Mouse (Mus musculus) splenic B cell, adult 2 months (primary cell): Measurements from ENCODE around the gene Anxa5.

ENCODE experiments used
- DNase-seq: peaks from one replicate; pipeline ENCODE4 v3.0.0-alpha.2; 2011; ENCODE audit warnings: low read depth, low spot score
- H3K27me3 ChIP-seq: 2 replicates; pipeline ENCODE4 v1.6.1; 2012; ENCODE audit warnings: mild to moderate bottlenecking, low read length, moderate library complexity, mixed read lengths; ENCODE audit not compliant: control insufficient read depth, poor library complexity, insufficient read depth, severe bottlenecking
- H3K36me3 ChIP-seq: 2 replicates; pipeline ENCODE4 v1.6.1; 2012; ENCODE audit warnings: mild to moderate bottlenecking, low read length, moderate library complexity, mixed read lengths; ENCODE audit not compliant: control insufficient read depth, poor library complexity, insufficient read depth, severe bottlenecking

Anxa5 gene

DNA sequence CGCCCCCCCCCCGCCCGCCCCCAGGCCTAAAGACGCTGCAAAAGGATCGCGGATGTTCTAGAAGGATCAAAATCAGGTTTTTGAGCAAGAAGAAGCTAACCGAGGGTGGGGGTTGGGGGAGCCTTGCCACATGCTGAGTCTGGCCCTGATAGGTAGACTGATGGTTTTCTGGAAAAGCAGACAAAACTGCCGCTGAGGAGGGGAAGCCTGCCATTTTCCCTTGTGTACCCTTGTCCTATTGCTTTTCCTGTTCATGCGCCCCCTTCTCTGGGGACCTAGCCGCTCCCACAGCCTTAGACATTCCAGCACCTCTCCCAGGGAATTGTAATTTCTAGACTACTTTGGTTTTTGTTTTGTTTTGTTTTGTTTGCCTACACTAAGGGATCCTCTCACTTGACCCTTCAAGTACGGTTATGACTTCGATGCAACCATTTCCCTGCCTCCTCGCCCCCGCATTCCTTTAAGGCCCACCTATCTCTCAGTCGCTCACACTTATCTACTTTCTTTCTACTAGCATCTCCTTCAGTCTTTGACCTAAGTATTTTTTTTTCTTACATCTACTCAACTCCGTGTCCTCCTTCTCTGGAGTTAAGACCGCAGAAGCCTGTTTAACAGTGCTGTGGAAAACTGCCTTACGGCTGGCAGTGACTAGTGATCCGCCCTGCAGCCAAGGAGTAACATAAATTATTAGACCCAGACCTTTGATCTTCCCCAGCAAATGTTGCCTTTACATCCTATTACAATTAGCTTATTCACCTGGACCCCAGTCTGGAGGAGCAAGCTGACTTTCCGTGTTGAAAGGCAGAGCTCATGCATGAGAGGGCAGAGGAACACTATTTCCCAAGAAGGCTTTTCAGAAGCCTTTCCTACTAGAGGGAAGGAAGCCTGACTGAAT is 814 bp upstream of the Anxa5 start:
- H3K27me3 ChIP-seq, result no peaks in the 10 kb centered on the region
- DNase-seq, result no peak
- no peaks in the 10 kb centered on the region for H3K36me3 ChIP-seq

DNA sequence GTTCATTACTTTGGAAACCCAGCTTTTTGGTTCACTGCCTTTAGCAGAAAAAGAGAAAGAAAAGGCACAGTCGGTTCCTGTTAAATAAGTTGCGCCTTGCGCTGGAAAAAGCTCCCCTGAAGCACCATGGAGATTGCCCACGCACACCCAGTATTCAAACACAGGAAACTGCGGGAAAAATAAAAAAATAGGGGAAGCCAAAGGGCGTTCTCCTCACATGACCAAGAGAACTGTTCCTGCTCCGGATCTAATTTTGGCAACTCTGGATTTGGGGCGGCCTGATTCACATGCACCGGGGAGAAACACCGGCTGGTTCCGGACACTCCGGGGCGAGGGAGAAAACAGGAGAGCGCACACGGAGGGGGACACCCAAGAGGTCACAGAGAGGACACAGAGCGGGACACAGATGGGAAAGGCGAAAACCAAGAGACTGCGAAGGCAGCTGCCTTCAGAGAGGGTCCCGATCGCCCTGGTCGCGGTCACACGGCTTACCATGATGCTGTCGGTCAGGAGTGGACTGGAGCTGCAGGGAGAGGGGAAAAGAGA is 683 bp downstream of the Anxa5 start:
- Histone ChIP-seq H3K27me3 (no peaks in the 10 kb centered on the region), H3K36me3 (no peaks in the 10 kb centered on the region)
- DNase-seq, result peak; percentile 15

- no peak for DNase-seq
- Histone ChIP-seq H3K36me3 (no peaks in the 10 kb centered on the region), H3K27me3 (no peaks in the 10 kb centered on the region)
Observed at GRCm38 (mm10) chr3:36474421-36474820, 1.3 kb downstream of the Anxa5 start.

DNA sequence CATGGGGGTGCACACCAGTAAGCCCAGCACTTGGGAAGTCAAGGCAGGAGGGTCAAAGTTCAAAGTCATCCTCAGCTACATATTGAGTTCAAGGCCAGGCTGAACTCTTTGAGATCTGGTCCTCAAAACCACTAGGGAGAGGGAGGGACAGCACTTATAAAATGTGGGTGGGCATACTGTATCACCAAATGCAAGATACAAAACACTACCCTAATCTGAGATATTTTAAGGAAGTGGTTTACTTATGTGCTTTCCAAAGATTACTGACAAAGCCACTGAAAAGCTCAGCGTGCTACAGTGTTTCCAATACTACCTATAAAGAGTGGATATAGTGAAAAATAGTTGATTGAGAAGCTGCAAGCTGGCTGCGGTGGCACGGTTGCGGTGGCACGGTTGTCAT is 2.5 kb downstream of the Anxa5 start:
- Histone ChIP-seq H3K27me3 (no peaks in the 10 kb centered on the region), H3K36me3 (no peaks in the 10 kb centered on the region)
- no peak for DNase-seq

DNA sequence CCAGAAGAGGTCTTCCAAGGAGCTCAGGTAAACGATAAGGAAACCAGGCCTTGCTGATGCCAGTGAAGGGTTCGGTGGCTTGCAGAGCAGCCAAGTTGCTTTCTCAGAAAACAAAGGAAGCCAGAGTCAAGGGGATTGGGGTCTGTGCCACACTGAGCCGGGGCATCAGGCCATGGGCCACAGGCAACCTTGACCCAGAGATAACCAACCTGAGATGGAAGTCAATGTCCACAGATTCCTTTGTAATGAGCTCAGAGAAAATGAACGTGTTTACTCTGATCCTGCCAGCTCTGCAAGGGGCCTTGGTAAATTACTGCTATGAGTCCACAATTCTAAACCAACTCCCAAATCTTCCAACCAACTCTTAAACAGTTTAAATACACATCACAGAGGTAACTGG is 3.8 kb downstream of the Anxa5 start:
- Histone ChIP-seq H3K27me3 (no peaks in the 10 kb centered on the region), H3K36me3 (no peaks in the 10 kb centered on the region)
- DNase-seq, result no peak

DNA sequence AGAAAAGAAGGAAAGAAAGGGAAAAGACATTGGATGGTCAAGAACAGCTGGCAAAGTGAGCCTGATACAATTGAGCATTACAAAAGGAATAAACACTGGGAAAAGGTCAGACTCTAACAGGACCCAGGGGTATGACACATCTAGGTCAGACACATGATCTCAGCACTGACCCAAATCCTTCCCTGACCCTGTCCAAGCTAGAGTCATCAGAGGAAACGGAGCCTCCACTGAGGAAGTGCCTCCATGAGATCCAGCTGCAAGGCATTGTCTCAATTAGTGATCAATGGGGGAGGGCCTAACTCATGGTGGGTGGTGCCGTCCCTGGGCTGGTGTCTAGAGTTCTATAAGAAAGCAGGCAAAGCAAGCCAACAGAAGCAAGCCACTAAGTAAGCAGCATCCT is 6.8 kb downstream of the Anxa5 start:
- Histone ChIP-seq H3K27me3 (no peaks in the 10 kb centered on the region), H3K36me3 (no peaks in the 10 kb centered on the region)
- no peak for DNase-seq

- Histone ChIP-seq H3K27me3 (no peaks in the 10 kb centered on the region), H3K36me3 (no peaks in the 10 kb centered on the region)
- no peak for DNase-seq
Observed at GRCm38 (mm10) chr3:36467632-36468031, 8.1 kb downstream of the Anxa5 start.

DNA sequence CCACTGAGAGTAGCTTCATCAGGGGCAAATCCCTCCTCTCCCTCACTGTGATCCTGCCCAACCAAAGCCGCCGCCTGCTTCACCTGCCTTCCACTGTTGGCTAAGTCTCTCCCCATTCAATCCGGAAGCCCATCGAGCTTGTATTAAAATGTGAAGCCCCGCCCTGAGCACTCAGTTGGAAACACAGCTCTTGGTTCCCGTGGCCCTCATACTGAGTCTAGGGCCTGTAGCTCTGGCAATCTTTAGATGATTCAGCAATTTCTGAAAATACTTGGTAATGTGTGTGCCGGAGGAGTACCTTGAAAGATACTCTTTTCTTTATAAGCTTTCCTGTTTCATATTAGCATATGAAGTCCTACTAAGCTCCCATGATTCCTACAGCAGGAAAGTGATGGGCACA is 10.2 kb downstream of the Anxa5 start:
- no peak for DNase-seq
- H3K27me3 ChIP-seq, result no peaks in the 10 kb centered on the region
- H3K36me3 ChIP-seq, result no peaks in the 10 kb centered on the region

- Histone ChIP-seq H3K27me3 (no peaks in the 10 kb centered on the region), H3K36me3 (no peaks in the 10 kb centered on the region; the same call in 1 of the 2 replicates)
- DNase-seq, result no peak
Observed at GRCm38 (mm10) chr3:36462348-36462747, 13.3 kb downstream of the Anxa5 start.

- Histone ChIP-seq H3K27me3 (no peaks in the 10 kb centered on the region), H3K36me3 (no peaks in the 10 kb centered on the region; the same call in 1 of the 2 replicates)
- no peak for DNase-seq
Observed at GRCm38 (mm10) chr3:36461819-36462218, 13.9 kb downstream of the Anxa5 start.

- H3K36me3 ChIP-seq, result no peaks in the 10 kb centered on the region; the same call in 1 of the 2 replicates
- no peak for DNase-seq
- H3K27me3 ChIP-seq, result no peaks in the 10 kb centered on the region
Observed at GRCm38 (mm10) chr3:36460717-36461116, 15.0 kb downstream of the Anxa5 start.

- H3K27me3 ChIP-seq, result no peaks in the 10 kb centered on the region
- H3K36me3 ChIP-seq, result peaks cover 1% of the 10 kb centered on the region; the same call in 1 of the 2 replicates
- no peak for DNase-seq
Observed at GRCm38 (mm10) chr3:36455566-36455965, 20.1 kb downstream of the Anxa5 start.

GRCm38 (mm10) chr3:36455124-36455523 is 20.6 kb downstream of the Anxa5 start:
- Histone ChIP-seq H3K36me3 (0 out of 2 replicates have a peak, but pooled peaks cover 1% of the 10 kb centered on the region), H3K27me3 (no peaks in the 10 kb centered on the region)
- no peak for DNase-seq

- Histone ChIP-seq H3K36me3 (0 out of 2 replicates have a peak, but pooled peaks cover 3% of the 10 kb centered on the region), H3K27me3 (peaks cover 2% of the 10 kb centered on the region; the same call in 1 of the 2 replicates)
- DNase-seq, result no peak
Observed at GRCm38 (mm10) chr3:36452502-36452901, 23.2 kb downstream of the Anxa5 start.
